Mouse (Mus musculus): ENCODE measurements around the gene Actr1a.

Actr1a gene

DNA sequence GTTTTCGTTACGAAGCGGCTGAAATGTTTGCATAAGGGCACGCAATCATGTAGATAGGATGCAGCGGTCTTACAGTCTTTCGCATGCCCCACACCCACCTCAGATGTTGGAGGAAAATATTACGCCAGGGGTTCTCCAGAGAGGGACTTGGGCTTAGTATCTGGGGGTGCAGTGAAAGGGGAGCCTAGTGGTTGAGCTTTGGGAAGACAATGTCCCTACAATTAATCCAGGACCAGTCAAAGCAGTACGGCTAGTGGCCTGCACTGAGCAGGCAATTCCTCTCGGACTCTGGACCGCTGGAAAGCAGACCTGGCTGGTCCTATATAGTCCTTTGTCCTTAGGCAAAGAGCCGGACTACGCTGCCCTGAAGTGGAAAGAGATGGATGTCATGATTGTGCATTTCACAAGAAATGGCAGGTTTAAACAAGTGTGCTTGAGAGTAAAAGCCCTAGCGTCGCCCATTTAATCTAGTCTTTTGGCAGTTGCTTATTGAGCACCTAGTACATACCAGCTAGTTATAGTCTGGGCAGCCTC lies 68.0 kb downstream of the Actr1a start:
- DNase-seq (ENCODE audit: low spot score in 2 of 2) = no peak
